Mouse (Mus musculus) gonadal fat pad, adult 2 months (tissue): Measurements from ENCODE around the gene Tyw1. TPM values are rescaled to one million over a fixed set of nuclear protein-coding genes. Genes with fewer than 3 reads are reported as not detected.

Experiments used
- DNase-seq: peaks from one replicate; pipeline ENCODE4 v3.0.0-alpha.2; 2012; ENCODE audit warnings: low read depth
- polyA plus RNA-seq: library from polyadenylated mRNA; depleted of rRNA; stranded (reverse); fragments of >200 nt; gene quantifications from 2 replicates; pipeline ENCODE4 v1.2.3, GENCODE M21; 2012

The Tyw1 gene
- polyA plus RNA-seq, 1 experiment = 15.7 TPM

- no peak for DNase-seq
Observed at GRCm38 (mm10) chr5:130264433-130265005, 9.1 kb downstream of the Tyw1 start.

GRCm38 (mm10) chr5:130266651-130267050, 11.2 kb downstream of the Tyw1 start:
- no peak for DNase-seq

GRCm38 (mm10) chr5:130267316-130267715, 11.9 kb downstream of the Tyw1 start:
- no peak for DNase-seq

- DNase-seq = no peak
Observed at GRCm38 (mm10) chr5:130268976-130269375, 13.6 kb downstream of the Tyw1 start.

- no peak for DNase-seq
Observed at GRCm38 (mm10) chr5:130272344-130272743, 16.9 kb downstream of the Tyw1 start.

GRCm38 (mm10) chr5:130273046-130273445, 17.6 kb downstream of the Tyw1 start:
- DNase-seq = no peak

- DNase-seq = no peak
Observed at GRCm38 (mm10) chr5:130275509-130275908, 20.1 kb downstream of the Tyw1 start.

- no peak for DNase-seq
Observed at GRCm38 (mm10) chr5:130278011-130278472, 22.6 kb downstream of the Tyw1 start.

GRCm38 (mm10) chr5:130283079-130283732, 27.8 kb downstream of the Tyw1 start:
- DNase-seq = no peak

- no peak for DNase-seq
Observed at GRCm38 (mm10) chr5:130288106-130288505, 32.7 kb downstream of the Tyw1 start.

- DNase-seq = no peak
Observed at GRCm38 (mm10) chr5:130290242-130290641, 34.8 kb downstream of the Tyw1 start.

- no peak for DNase-seq
Observed at GRCm38 (mm10) chr5:130290775-130291174, 35.4 kb downstream of the Tyw1 start.

- no peak for DNase-seq
Observed at GRCm38 (mm10) chr5:130292976-130293375, 37.6 kb downstream of the Tyw1 start.

GRCm38 (mm10) chr5:130293941-130294340, 38.5 kb downstream of the Tyw1 start:
- DNase-seq = no peak

- DNase-seq = no peak
Observed at GRCm38 (mm10) chr5:130294598-130294997, 39.2 kb downstream of the Tyw1 start.

GRCm38 (mm10) chr5:130296071-130296470, 40.7 kb downstream of the Tyw1 start:
- DNase-seq = no peak

- no peak for DNase-seq
Observed at GRCm38 (mm10) chr5:130298831-130299460, 43.5 kb downstream of the Tyw1 start.

- DNase-seq = no peak
Observed at GRCm38 (mm10) chr5:130299526-130299925, 44.1 kb downstream of the Tyw1 start.

- DNase-seq = no peak
Observed at GRCm38 (mm10) chr5:130303611-130304010, 48.2 kb downstream of the Tyw1 start.

- no peak for DNase-seq
Observed at GRCm38 (mm10) chr5:130307921-130308320, 52.5 kb downstream of the Tyw1 start.

GRCm38 (mm10) chr5:130310077-130310476, 54.7 kb downstream of the Tyw1 start:
- no peak for DNase-seq

GRCm38 (mm10) chr5:130310827-130311226, 55.4 kb downstream of the Tyw1 start:
- no peak for DNase-seq

GRCm38 (mm10) chr5:130313488-130313887, 58.1 kb downstream of the Tyw1 start:
- no peak for DNase-seq
